Mouse (Mus musculus): ENCODE results near the gene Creg2. TPM values are rescaled to one million over a fixed set of nuclear protein-coding genes. Genes with fewer than 3 reads are reported as not detected.

Gene Creg2
- polyA plus RNA-seq, 1 experiment from 2014 or later, result 0.26 TPM

DNA sequence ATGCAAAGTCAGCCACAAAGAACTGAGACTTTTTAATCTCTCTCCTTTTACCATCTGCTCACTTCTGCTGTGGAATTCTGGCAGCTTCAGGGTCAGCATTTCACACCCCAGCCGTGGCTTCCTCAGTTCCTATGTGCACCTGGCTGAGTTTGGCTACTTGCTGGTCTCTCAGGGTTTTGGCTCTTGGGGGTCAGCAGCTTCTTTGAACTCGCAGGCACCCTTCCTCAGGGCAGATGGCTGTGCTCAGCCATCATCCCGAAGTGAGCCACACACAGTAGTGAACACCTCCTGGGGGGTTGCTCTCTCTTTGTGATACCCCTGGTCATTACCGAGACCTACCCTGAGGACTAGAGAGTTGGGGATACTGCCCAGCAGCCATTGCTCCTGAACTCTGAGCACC is 39.8 kb upstream of the Creg2 start:
- H3K36me3 ChIP-seq (ENCODE audit: control insufficient read depth, insufficient read depth), result no peaks in the 10 kb centered on the region
- H3K27ac ChIP-seq (ENCODE audit: low read depth, low read length), result no peak overlapping the region
- 0 out of 2 replicates have a peak, but pooled peaks cover 3% of the 10 kb centered on the region for H3K4me1 ChIP-seq (replicated peaks; ENCODE audit: control insufficient read depth, insufficient read depth, low read length)
- no peaks in the 10 kb centered on the region for H3K9me3 ChIP-seq (ENCODE audit: control insufficient read depth)
- no peaks in the 10 kb centered on the region for H3K27me3 ChIP-seq (replicated peaks; ENCODE audit: control insufficient read depth, insufficient read depth, low read length)
- 70% methylated on average over 4 of the region's 4 CpGs for WGBS
- no peak for TF ChIP-seq CTCF (IDR thresholded peaks at IDR 0.05; ENCODE audit: low read depth)
- no peak for ATAC-seq
- no peak overlapping the region for H3K4me2 ChIP-seq (replicated peaks; ENCODE audit: low read depth)
- H3K4me3 ChIP-seq (ENCODE audit: low read depth, low read length), result no peak overlapping the region
- no peak overlapping the region for H3K9ac ChIP-seq (ENCODE audit: low read depth, low read length)

DNA sequence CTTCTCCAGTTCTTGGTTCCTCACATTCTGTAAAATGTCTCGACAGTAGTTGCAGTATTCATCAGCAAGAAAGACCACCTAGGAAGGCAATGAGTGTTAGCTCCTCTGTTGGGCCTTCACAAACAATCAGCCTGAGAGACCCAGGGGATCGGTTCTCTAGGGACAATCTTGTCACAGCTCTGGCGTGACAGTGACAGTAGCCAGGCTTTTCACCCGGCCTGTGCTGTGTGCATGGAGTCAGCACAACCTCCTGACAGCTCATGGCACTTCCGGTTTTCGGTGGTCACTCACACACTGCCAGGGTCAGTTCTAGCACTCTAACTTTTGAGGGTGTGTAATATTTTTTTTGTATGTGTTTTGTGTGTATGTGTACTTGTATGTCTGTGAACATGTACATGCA is 37.3 kb upstream of the Creg2 start:
- H3K27ac ChIP-seq (ENCODE audit: low read depth, low read length), result no peak overlapping the region
- no peaks in the 10 kb centered on the region for H3K27me3 ChIP-seq (replicated peaks; ENCODE audit: control insufficient read depth, insufficient read depth, low read length)
- H3K4me2 ChIP-seq (replicated peaks; ENCODE audit: low read depth), result no peak overlapping the region
- H3K9me3 ChIP-seq (ENCODE audit: control insufficient read depth), result no peaks in the 10 kb centered on the region
- no peak overlapping the region for H3K4me3 ChIP-seq (ENCODE audit: low read depth, low read length)
- ATAC-seq, result no peak
- H3K4me1 ChIP-seq (replicated peaks; ENCODE audit: control insufficient read depth, insufficient read depth, low read length), result no peaks in the 10 kb centered on the region
- TF ChIP-seq CTCF (IDR thresholded peaks at IDR 0.05; ENCODE audit: low read depth), result no peak
- H3K9ac ChIP-seq (ENCODE audit: low read depth, low read length), result no peak overlapping the region
- WGBS, result 75% methylated on average over 6 of the region's 6 CpGs
- no peaks in the 10 kb centered on the region for H3K36me3 ChIP-seq (ENCODE audit: control insufficient read depth, insufficient read depth)

DNA sequence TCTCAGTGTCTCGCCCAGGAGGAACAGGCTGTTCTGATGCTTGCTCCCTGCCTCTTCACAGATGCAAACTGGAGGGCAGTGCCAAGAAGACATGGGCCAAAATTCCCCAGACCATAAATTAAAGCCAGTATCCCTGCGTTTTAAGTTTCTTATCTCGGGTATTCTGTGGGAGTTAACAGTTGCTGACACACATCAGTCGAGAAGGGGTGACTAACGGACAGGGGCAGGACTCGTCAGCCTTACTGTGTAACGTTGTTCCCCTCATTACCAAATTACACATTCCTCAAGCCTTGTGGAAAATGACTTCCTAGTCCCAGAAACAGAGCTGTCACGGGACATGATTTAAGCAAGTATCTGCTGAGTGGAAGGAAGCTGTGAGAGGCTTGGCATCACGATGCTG is 36.0 kb upstream of the Creg2 start:
- Histone ChIP-seq H3K9me3 (ENCODE audit: control insufficient read depth) (no peaks in the 10 kb centered on the region), H3K36me3 (ENCODE audit: control insufficient read depth, insufficient read depth) (no peaks in the 10 kb centered on the region), H3K4me1 (replicated peaks; ENCODE audit: control insufficient read depth, insufficient read depth, low read length) (no peaks in the 10 kb centered on the region), H3K27me3 (replicated peaks; ENCODE audit: control insufficient read depth, insufficient read depth, low read length) (no peaks in the 10 kb centered on the region), H3K27ac (ENCODE audit: low read depth, low read length) (no peak overlapping the region), H3K4me3 (ENCODE audit: low read depth, low read length) (no peak overlapping the region), H3K4me2 (replicated peaks; ENCODE audit: low read depth) (no peak overlapping the region), H3K9ac (ENCODE audit: low read depth, low read length) (no peak overlapping the region)
- no peak for ATAC-seq
- no peak for TF ChIP-seq CTCF (IDR thresholded peaks at IDR 0.05; ENCODE audit: low read depth)
- WGBS, result 58% methylated on average over 9 of the region's 9 CpGs

DNA sequence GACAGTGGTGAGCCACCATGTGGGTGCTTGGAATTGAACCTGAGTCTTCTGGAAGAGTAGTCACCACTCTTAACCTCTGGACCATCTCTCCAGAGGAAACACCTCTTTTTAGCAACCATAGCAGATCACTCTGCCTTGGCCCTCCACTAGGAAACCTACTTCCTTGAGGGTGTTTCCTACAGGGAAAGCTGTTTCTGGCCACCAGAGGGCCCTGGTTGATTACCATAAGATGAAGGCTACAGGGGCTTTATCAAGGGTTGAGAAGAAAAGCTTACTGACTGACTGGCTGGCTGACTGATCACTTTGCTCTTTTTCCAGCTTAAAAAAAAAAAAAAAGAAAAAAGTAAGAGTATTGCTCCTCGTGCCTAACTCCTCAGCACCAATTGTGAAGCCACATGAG is 34.6 kb upstream of the Creg2 start:
- peak; percentile 87 for TF ChIP-seq CTCF (IDR thresholded peaks at IDR 0.05; ENCODE audit: low read depth)
- H3K9ac ChIP-seq (ENCODE audit: low read depth, low read length), result no peak overlapping the region
- WGBS, result 0% methylated on average over 1 of the region's 1 CpGs
- H3K4me2 ChIP-seq (replicated peaks; ENCODE audit: low read depth), result no peak overlapping the region
- no peak for ATAC-seq
- H3K27ac ChIP-seq (ENCODE audit: low read depth, low read length), result no peak overlapping the region
- no peak overlapping the region for H3K4me3 ChIP-seq (ENCODE audit: low read depth, low read length)
- no peaks in the 10 kb centered on the region for H3K4me1 ChIP-seq (replicated peaks; ENCODE audit: control insufficient read depth, insufficient read depth, low read length)
- H3K27me3 ChIP-seq (replicated peaks; ENCODE audit: control insufficient read depth, insufficient read depth, low read length), result no peaks in the 10 kb centered on the region
- no peaks in the 10 kb centered on the region for H3K9me3 ChIP-seq (ENCODE audit: control insufficient read depth)
- no peaks in the 10 kb centered on the region for H3K36me3 ChIP-seq (ENCODE audit: control insufficient read depth, insufficient read depth)

DNA sequence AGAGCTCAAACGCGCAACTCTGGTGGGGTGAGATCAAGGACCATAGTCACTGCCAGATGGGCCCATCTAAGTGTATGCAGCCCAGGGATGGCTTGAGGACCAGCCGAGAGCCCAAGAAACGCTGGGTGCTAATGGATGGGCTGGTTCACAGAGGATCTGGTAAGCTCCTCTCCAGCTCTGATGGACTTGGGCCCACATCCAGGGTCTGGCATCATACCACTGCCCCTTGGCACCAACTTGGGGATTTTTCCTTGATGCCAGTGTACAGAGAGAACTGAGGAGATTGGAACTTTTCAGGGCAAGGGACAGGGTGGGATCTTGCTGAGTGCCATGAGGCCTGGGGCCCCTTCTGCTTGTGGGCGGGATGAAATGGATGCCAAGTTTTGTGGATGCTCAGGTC is 30.4 kb upstream of the Creg2 start:
- no peak overlapping the region for H3K9ac ChIP-seq (ENCODE audit: low read depth, low read length)
- ATAC-seq, result no peak
- H3K4me2 ChIP-seq (replicated peaks; ENCODE audit: low read depth), result no peak overlapping the region
- H3K36me3 ChIP-seq (ENCODE audit: control insufficient read depth, insufficient read depth), result no peaks in the 10 kb centered on the region
- H3K27ac ChIP-seq (ENCODE audit: low read depth, low read length), result no peak overlapping the region
- no peak for TF ChIP-seq CTCF (IDR thresholded peaks at IDR 0.05; ENCODE audit: low read depth)
- no peaks in the 10 kb centered on the region for H3K9me3 ChIP-seq (ENCODE audit: control insufficient read depth)
- WGBS, result 94% methylated on average over 5 of the region's 5 CpGs
- no peak overlapping the region for H3K4me3 ChIP-seq (ENCODE audit: low read depth, low read length)
- no peaks in the 10 kb centered on the region for H3K4me1 ChIP-seq (replicated peaks; ENCODE audit: control insufficient read depth, insufficient read depth, low read length)
- H3K27me3 ChIP-seq (replicated peaks; ENCODE audit: control insufficient read depth, insufficient read depth, low read length), result no peaks in the 10 kb centered on the region

DNA sequence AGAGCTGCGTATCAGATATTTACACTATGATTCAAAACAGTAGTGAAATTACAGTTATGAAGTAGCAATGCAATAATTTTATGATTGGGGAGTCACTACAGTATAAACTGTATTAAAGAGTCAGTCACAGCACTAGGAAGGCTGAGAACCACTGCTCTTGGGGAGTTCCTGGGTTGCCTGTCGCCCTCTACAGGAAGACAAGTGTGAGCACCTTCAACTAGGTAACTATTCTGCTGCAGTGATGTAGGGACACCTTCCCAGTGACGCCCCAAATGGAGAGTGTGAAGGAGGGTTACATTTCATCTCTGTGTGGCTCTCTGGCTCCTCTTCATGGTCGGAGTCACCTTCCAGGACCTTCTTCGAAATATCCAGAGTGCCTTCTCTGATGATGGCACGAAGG is 29.3 kb upstream of the Creg2 start:
- Histone ChIP-seq H3K4me1 (replicated peaks; ENCODE audit: control insufficient read depth, insufficient read depth, low read length) (no peaks in the 10 kb centered on the region), H3K36me3 (ENCODE audit: control insufficient read depth, insufficient read depth) (no peaks in the 10 kb centered on the region), H3K9ac (ENCODE audit: low read depth, low read length) (no peak overlapping the region), H3K4me3 (ENCODE audit: low read depth, low read length) (no peak overlapping the region), H3K27me3 (replicated peaks; ENCODE audit: control insufficient read depth, insufficient read depth, low read length) (no peaks in the 10 kb centered on the region), H3K27ac (ENCODE audit: low read depth, low read length) (no peak overlapping the region), H3K9me3 (ENCODE audit: control insufficient read depth) (no peaks in the 10 kb centered on the region), H3K4me2 (replicated peaks; ENCODE audit: low read depth) (no peak overlapping the region)
- TF ChIP-seq CTCF (IDR thresholded peaks at IDR 0.05; ENCODE audit: low read depth), result peak; percentile 71
- WGBS, result 79% methylated on average over 6 of the region's 6 CpGs
- ATAC-seq, result no peak

DNA sequence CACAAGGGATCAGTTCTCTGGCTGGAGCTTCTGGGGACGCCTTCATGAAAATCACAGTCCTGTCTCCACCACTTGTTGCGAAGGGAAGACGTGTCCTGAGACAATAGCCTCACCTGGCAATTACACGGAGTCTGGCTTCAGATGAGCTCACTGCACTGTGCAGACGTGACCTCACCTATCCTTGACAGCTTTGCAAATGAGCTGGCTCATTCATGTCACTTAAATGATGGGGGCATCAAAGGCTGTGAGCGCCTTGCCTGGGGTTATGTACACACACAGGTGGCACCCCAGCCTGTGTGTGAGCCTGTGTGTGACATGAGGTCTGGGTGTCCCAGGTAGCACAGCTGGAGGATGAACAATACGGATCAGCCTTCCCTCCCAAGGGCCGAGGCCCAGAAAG is 27.6 kb upstream of the Creg2 start:
- ATAC-seq, result no peak
- Histone ChIP-seq H3K9ac (ENCODE audit: low read depth, low read length) (no peak overlapping the region), H3K27ac (ENCODE audit: low read depth, low read length) (no peak overlapping the region), H3K4me2 (replicated peaks; ENCODE audit: low read depth) (no peak overlapping the region), H3K9me3 (ENCODE audit: control insufficient read depth) (no peaks in the 10 kb centered on the region), H3K36me3 (ENCODE audit: control insufficient read depth, insufficient read depth) (no peaks in the 10 kb centered on the region), H3K4me1 (replicated peaks; ENCODE audit: control insufficient read depth, insufficient read depth, low read length) (no peaks in the 10 kb centered on the region), H3K4me3 (ENCODE audit: low read depth, low read length) (no peak overlapping the region), H3K27me3 (replicated peaks; ENCODE audit: control insufficient read depth, insufficient read depth, low read length) (no peaks in the 10 kb centered on the region)
- WGBS, result 66% methylated on average over 8 of the region's 8 CpGs
- TF ChIP-seq CTCF (IDR thresholded peaks at IDR 0.05; ENCODE audit: low read depth), result no peak

Measured in intestine, postnatal 0 days (tissue).